Mouse (Mus musculus) neural tube, embryonic 15.5 days (tissue): ENCODE measurements around the gene Arhgap22. TPM values are rescaled to one million over a fixed set of nuclear protein-coding genes. Genes with fewer than 3 reads are reported as not detected.

Experiments used
- ATAC-seq: fragments of 200-750 bp; cut with Nextera tagmentation; 2 replicates; pipeline ENCODE4 v1.8.0; 2017; ENCODE audit warnings: mild to moderate bottlenecking, moderate TSS enrichment, moderate library complexity; ENCODE audit not compliant: low FRiP score
- H3K27ac ChIP-seq: fragments of 300-500 bp; sonication (generic); replicated peaks from 2 replicates; pipeline ENCODE4 v1.5.1; 2015; ENCODE audit warnings: mild to moderate bottlenecking, inconsistent platforms
- H3K27me3 ChIP-seq: fragments of 300-500 bp; sonication (generic); replicated peaks from 2 replicates; pipeline ENCODE4 v1.6.1; 2015; ENCODE audit warnings: inconsistent platforms
- H3K36me3 ChIP-seq: fragments of 300-500 bp; sonication (generic); 2 replicates; pipeline ENCODE4 v1.6.1; 2015; ENCODE audit warnings: inconsistent platforms
- H3K4me1 ChIP-seq: fragments of 300-500 bp; sonication (generic); 2 replicates; pipeline ENCODE4 v1.6.1; 2015; ENCODE audit warnings: inconsistent platforms
- H3K4me2 ChIP-seq: fragments of 300-500 bp; sonication (generic); 2 replicates; pipeline ENCODE4 v1.6.1; 2015; ENCODE audit warnings: inconsistent platforms, mild to moderate bottlenecking, moderate library complexity
- H3K4me3 ChIP-seq: fragments of 300-500 bp; sonication (generic); replicated peaks from 2 replicates; pipeline ENCODE4 v1.5.1; 2015; ENCODE audit warnings: mild to moderate bottlenecking, inconsistent platforms
- H3K9ac ChIP-seq: fragments of 300-500 bp; sonication (generic); replicated peaks from 2 replicates; pipeline ENCODE4 v1.6.1; 2015; ENCODE audit warnings: mild to moderate bottlenecking, inconsistent platforms
- H3K9me3 ChIP-seq: fragments of 300-500 bp; sonication (generic); replicated peaks from 2 replicates; pipeline ENCODE4 v1.6.1; 2016; ENCODE audit warnings: inconsistent platforms
- WGBS: fragments of 180-500 bp; shearing (Covaris S2); methylation state at CpG from one replicate; pipeline ENCODE4 v1.1.7; 2015; ENCODE audit warnings: mixed read lengths; 5-methylcytosine and 5-hydroxymethylcytosine counted together
- polyA plus RNA-seq: library from polyadenylated mRNA; unstranded; fragments of >200 nt; fragmentation: Nextera tagmentation; extraction: Ambion mirVana; gene quantifications from 2 replicates; pipeline ENCODE4 v1.2.1, GENCODE M21; 2015

Gene Arhgap22
- polyA plus RNA-seq, 1 experiment from 2014 or later, result 3.3 TPM

- Histone ChIP-seq H3K36me3 (peaks cover 24% of the 10 kb centered on the region), H3K4me2 (no peak overlapping the region), H3K27me3 (no peaks in the 10 kb centered on the region), H3K4me1 (no peaks in the 10 kb centered on the region), H3K9me3 (no peaks in the 10 kb centered on the region), H3K27ac (no peak overlapping the region), H3K4me3 (no peak overlapping the region), H3K9ac (no peak overlapping the region)
- 88% methylated on average over 6 of the region's 6 CpGs for WGBS
- no peak for ATAC-seq
Observed at GRCm38 (mm10) chr14:33380830-33381457, 167.1 kb downstream of the Arhgap22 start.

GRCm38 (mm10) chr14:33398065-33398860, 184.4 kb downstream of the Arhgap22 start:
- Histone ChIP-seq H3K4me2 (no peak overlapping the region), H3K9ac (no peak overlapping the region), H3K27me3 (no peaks in the 10 kb centered on the region), H3K4me1 (no peaks in the 10 kb centered on the region), H3K27ac (no peak overlapping the region), H3K9me3 (no peaks in the 10 kb centered on the region), H3K36me3 (peaks cover 7% of the 10 kb centered on the region), H3K4me3 (no peak overlapping the region)
- no peak for ATAC-seq
- 81% methylated on average over 5 of the region's 5 CpGs for WGBS

GRCm38 (mm10) chr14:33400019-33400418, 186.2 kb downstream of the Arhgap22 start:
- no peak for ATAC-seq
- Histone ChIP-seq H3K4me2 (no peak overlapping the region), H3K36me3 (peaks cover 7% of the 10 kb centered on the region), H3K4me1 (no peaks in the 10 kb centered on the region), H3K27me3 (no peaks in the 10 kb centered on the region), H3K4me3 (no peak overlapping the region), H3K9ac (no peak overlapping the region), H3K9me3 (no peaks in the 10 kb centered on the region), H3K27ac (no peak overlapping the region)
- WGBS, result 84% methylated on average over 3 of the region's 3 CpGs

- no peak overlapping the region for H3K4me2 ChIP-seq
- H3K4me3 ChIP-seq, result no peak overlapping the region
- ATAC-seq, result no peak
- peaks cover 7% of the 10 kb centered on the region for H3K36me3 ChIP-seq
- no peak overlapping the region for H3K27ac ChIP-seq
- H3K9me3 ChIP-seq, result no peaks in the 10 kb centered on the region
- H3K27me3 ChIP-seq, result no peaks in the 10 kb centered on the region
- no peak overlapping the region for H3K9ac ChIP-seq
- WGBS, result 95% methylated on average over 1 of the region's 1 CpGs
- no peaks in the 10 kb centered on the region for H3K4me1 ChIP-seq
Observed at GRCm38 (mm10) chr14:33402331-33402730, 188.5 kb downstream of the Arhgap22 start.

GRCm38 (mm10) chr14:33415746-33416145, 201.9 kb downstream of the Arhgap22 start:
- H3K4me1 ChIP-seq, result no peaks in the 10 kb centered on the region
- no peak overlapping the region for H3K27ac ChIP-seq
- no peak overlapping the region for H3K9ac ChIP-seq
- no peak overlapping the region for H3K4me2 ChIP-seq
- H3K9me3 ChIP-seq, result no peaks in the 10 kb centered on the region
- 86% methylated on average over 1 of the region's 1 CpGs for WGBS
- H3K27me3 ChIP-seq, result no peaks in the 10 kb centered on the region
- no peak overlapping the region for H3K4me3 ChIP-seq
- ATAC-seq, result no peak
- no peaks in the 10 kb centered on the region for H3K36me3 ChIP-seq

- Histone ChIP-seq H3K4me2 (no peak overlapping the region), H3K4me1 (no peaks in the 10 kb centered on the region), H3K36me3 (no peaks in the 10 kb centered on the region), H3K4me3 (no peak overlapping the region), H3K9ac (no peak overlapping the region), H3K27ac (no peak overlapping the region), H3K27me3 (no peaks in the 10 kb centered on the region), H3K9me3 (no peaks in the 10 kb centered on the region)
- no peak for ATAC-seq
- WGBS, result 97% methylated on average over 3 of the region's 3 CpGs
Observed at GRCm38 (mm10) chr14:33418311-33418909, 204.6 kb downstream of the Arhgap22 start.

Other genes with a start within 250 kb of the Arhgap22 start
- gene Lrrc18, start 222.6 kb upstream of the Arhgap22 start, polyA plus RNA-seq, result 0.41 and 0.70 TPM in 2 replicates
- gene Wdfy4, start 28.5 kb upstream of the Arhgap22 start, polyA plus RNA-seq, result 0.14 and 1.1 TPM in 2 replicates
- gene Mapk8, start 233.1 kb downstream of the Arhgap22 start, polyA plus RNA-seq, result 30.0 and 32.8 TPM in 2 replicates